Mouse (Mus musculus) heart, embryonic 11.5 days (tissue): Measurements from ENCODE around the gene Spsb4. TPM values are rescaled to one million over a fixed set of nuclear protein-coding genes. Genes with fewer than 3 reads are reported as not detected.
"Not testable (repeated sequence)": the region's sequence is repeated elsewhere in the genome, so short reads cannot be mapped to it uniquely, and the experiment has no call there.

Experiments
- ATAC-seq: fragments of 200-750 bp; cut with Nextera tagmentation; replicated peaks from 2 replicates; pipeline ENCODE4 v1.8.0; 2017; ENCODE audit warnings: moderate library complexity; ENCODE audit not compliant: insufficient number of reproducible peaks, low FRiP score, low TSS enrichment
- H3K27ac ChIP-seq: fragments of 300-500 bp; sonication (generic); 2 replicates; pipeline ENCODE4 v1.5.1; 2014; ENCODE audit warnings: mild to moderate bottlenecking, low read depth, low read length
- H3K27me3 ChIP-seq: fragments of 300-500 bp; sonication (generic); 2 replicates; pipeline ENCODE4 v1.6.1; 2014; ENCODE audit warnings: mild to moderate bottlenecking, low read length, mixed read lengths; ENCODE audit not compliant: control insufficient read depth, insufficient read depth
- H3K36me3 ChIP-seq: fragments of 300-500 bp; sonication (generic); 2 replicates; pipeline ENCODE4 v1.6.1; 2014; ENCODE audit warnings: mild to moderate bottlenecking, low read length, moderate library complexity, mixed read lengths; ENCODE audit not compliant: control insufficient read depth, insufficient read depth
- H3K4me1 ChIP-seq: fragments of 300-500 bp; sonication (generic); 2 replicates; pipeline ENCODE4 v1.6.1; 2014; ENCODE audit warnings: low read length; ENCODE audit not compliant: control insufficient read depth, insufficient read depth
- H3K4me2 ChIP-seq: fragments of 300-500 bp; sonication (generic); 2 replicates; pipeline ENCODE4 v1.6.1; 2014; ENCODE audit warnings: mild to moderate bottlenecking, moderate library complexity
- H3K4me3 ChIP-seq: fragments of 300-500 bp; sonication (generic); 2 replicates; pipeline ENCODE4 v1.5.1; 2014; ENCODE audit warnings: low read depth, low read length
- H3K9ac ChIP-seq: fragments of 300-500 bp; sonication (generic); 2 replicates; pipeline ENCODE4 v1.6.1; 2014; ENCODE audit warnings: mild to moderate bottlenecking, low read depth, low read length, moderate library complexity
- H3K9me3 ChIP-seq: fragments of 300-500 bp; sonication (generic); replicated peaks from 2 replicates; pipeline ENCODE4 v1.6.1; 2016; ENCODE audit warnings: low read length; ENCODE audit not compliant: control insufficient read depth
- WGBS: fragments of 180-500 bp; shearing (Covaris S2); extraction: QIAGEN DNeasy Blood & Tissue Kit; methylation state at CpG from one replicate; pipeline ENCODE4 v1.1.7; 2014; ENCODE audit not compliant: insufficient replicate concordance; 5-methylcytosine and 5-hydroxymethylcytosine counted together
- polyA plus RNA-seq: library from polyadenylated mRNA; unstranded; fragments of >200 nt; fragmentation: Nextera tagmentation; extraction: Ambion mirVana; gene quantifications from 2 replicates; pipeline ENCODE4 v1.2.1, GENCODE M21; 2014

The Spsb4 gene
- polyA plus RNA-seq, 1 experiment from 2014 or later: 42.0 TPM

GRCm38 (mm10) chr9:96944517-96944916 lies 74.1 kb downstream of the Spsb4 start:
- 59% methylated on average over 16 of the region's 16 CpGs for WGBS
- H3K4me2 ChIP-seq: no peak overlapping the region
- peaks cover 19% of the 10 kb centered on the region for H3K4me1 ChIP-seq
- H3K4me3 ChIP-seq: no peak overlapping the region
- no peak overlapping the region for H3K27ac ChIP-seq
- H3K27me3 ChIP-seq: no peaks in the 10 kb centered on the region
- no peak overlapping the region for H3K9ac ChIP-seq
- no peak for ATAC-seq
- H3K9me3 ChIP-seq: no peaks in the 10 kb centered on the region
- peaks cover 7% of the 10 kb centered on the region; the same call in 1 of the 2 replicates for H3K36me3 ChIP-seq

DNA sequence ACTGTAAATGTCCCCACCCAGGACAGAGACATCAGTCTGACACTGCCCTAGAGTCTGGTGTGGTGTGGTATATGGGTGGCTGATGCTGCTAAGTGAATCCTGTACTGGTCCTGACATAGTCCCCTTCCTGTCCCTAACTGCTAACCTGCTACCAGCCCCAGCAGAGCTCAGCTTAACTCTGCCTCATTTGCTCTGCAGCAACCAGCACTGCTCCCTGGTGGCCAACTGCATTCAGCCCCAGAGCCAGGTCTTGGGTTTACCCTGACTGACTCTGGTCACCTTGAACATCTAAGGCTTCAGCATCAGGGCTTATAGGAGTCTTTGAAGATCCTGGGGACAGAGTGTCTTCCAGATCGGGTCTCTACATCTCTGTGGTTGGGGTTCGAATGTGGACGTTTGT lies 75.7 kb downstream of the Spsb4 start:
- 87% methylated on average over 3 of the region's 3 CpGs for WGBS
- H3K27me3 ChIP-seq: no peaks in the 10 kb centered on the region
- H3K9me3 ChIP-seq: no peaks in the 10 kb centered on the region
- peaks cover 7% of the 10 kb centered on the region; the same call in 1 of the 2 replicates for H3K36me3 ChIP-seq
- no peak for ATAC-seq
- no peak overlapping the region for H3K27ac ChIP-seq
- H3K9ac ChIP-seq: no peak overlapping the region
- no peak overlapping the region for H3K4me2 ChIP-seq
- peaks cover 8% of the 10 kb centered on the region; the same call in 1 of the 2 replicates for H3K4me1 ChIP-seq
- no peak overlapping the region for H3K4me3 ChIP-seq

DNA sequence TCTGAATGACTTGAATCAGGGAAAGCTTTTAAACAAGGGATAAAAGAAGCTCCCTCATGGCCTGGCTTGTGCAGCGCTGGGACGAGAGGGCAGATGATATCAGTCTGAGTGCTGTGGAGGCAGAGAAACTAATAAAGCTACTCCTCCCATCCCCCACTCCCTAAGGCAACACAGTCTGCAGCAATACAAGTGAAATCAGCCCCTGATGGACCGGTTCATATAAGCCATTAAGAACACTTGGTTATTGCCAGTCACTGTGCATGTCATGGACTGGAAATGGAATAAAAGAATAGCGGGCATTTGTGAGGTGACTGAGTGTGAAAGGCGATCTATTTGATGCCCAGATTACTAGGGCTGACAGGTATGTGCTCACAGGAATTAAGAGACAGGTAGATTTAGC lies 79.8 kb downstream of the Spsb4 start:
- H3K9me3 ChIP-seq: no peaks in the 10 kb centered on the region
- peaks cover 7% of the 10 kb centered on the region; the same call in 1 of the 2 replicates for H3K36me3 ChIP-seq
- H3K4me3 ChIP-seq: no peak overlapping the region
- no peak overlapping the region for H3K4me2 ChIP-seq
- H3K9ac ChIP-seq: no peak overlapping the region
- 81% methylated on average over 5 of the region's 5 CpGs for WGBS
- no peak overlapping the region for H3K27ac ChIP-seq
- no peak for ATAC-seq
- no peaks in the 10 kb centered on the region for H3K27me3 ChIP-seq
- H3K4me1 ChIP-seq: no peaks in the 10 kb centered on the region

GRCm38 (mm10) chr9:96936427-96936826 lies 82.2 kb downstream of the Spsb4 start:
- H3K4me1 ChIP-seq, H3K9ac ChIP-seq, H3K27ac ChIP-seq, H3K36me3 ChIP-seq, H3K4me2 ChIP-seq, H3K4me3 ChIP-seq, H3K9me3 ChIP-seq, H3K27me3 ChIP-seq, ATAC-seq: not testable (repeated sequence)
- WGBS: 80% methylated on average over 2 of the region's 2 CpGs

DNA sequence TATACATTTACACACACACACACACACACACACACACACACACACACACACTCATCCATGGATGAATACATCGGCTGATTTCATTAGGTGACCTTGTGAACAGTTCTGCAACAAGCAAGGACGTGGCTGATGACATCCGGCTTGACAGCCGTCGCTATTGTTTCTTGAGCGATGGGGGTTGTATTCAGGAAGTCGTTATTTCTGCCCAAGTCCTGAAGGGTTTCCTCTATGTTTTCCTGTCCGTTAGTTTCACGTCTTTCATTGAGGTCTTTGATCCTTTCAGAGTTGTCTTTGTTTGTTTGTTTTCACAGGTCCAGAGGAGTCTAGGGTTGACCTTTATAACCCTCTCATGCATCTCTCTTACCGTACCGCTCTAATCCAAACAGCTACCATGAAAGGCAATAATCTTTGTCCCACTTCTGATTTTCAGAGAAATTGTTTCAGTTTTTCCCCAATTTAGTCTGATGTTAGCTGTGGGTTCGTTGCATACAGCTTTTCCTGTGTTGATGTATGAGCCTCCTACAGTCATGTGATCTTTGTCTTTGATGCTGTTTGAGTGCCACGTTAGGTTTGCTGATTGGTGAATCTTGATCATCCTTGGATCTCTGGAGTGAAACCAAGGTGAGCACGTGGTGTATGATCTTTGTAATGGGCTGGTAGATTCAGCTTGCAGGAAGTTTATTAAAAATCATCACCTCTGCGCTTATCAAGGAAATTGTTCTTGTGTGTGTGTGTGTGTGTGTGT lies 82.9 kb downstream of the Spsb4 start:
- Histone ChIP-seq H3K27me3 (no peaks in the 10 kb centered on the region), H3K4me1 (no peaks in the 10 kb centered on the region), H3K36me3 (peaks cover 2% of the 10 kb centered on the region; the same call in 1 of the 2 replicates), H3K9ac (no peak overlapping the region), H3K27ac (no peak overlapping the region), H3K9me3 (no peaks in the 10 kb centered on the region), H3K4me3 (no peak overlapping the region), H3K4me2 (no peak overlapping the region)
- WGBS: 53% methylated on average over 15 of the region's 15 CpGs
- ATAC-seq: no peak

- no peak for ATAC-seq
- Histone ChIP-seq H3K4me3 (no peak overlapping the region), H3K4me1 (no peaks in the 10 kb centered on the region), H3K9ac (no peak overlapping the region), H3K9me3 (no peaks in the 10 kb centered on the region), H3K36me3 (no peaks in the 10 kb centered on the region; the same call in 1 of the 2 replicates), H3K27me3 (no peaks in the 10 kb centered on the region), H3K27ac (no peak overlapping the region), H3K4me2 (no peak overlapping the region)
- WGBS: 81% methylated on average over 3 of the region's 3 CpGs
Measured at GRCm38 (mm10) chr9:96934816-96935215, 83.8 kb downstream of the Spsb4 start.

DNA sequence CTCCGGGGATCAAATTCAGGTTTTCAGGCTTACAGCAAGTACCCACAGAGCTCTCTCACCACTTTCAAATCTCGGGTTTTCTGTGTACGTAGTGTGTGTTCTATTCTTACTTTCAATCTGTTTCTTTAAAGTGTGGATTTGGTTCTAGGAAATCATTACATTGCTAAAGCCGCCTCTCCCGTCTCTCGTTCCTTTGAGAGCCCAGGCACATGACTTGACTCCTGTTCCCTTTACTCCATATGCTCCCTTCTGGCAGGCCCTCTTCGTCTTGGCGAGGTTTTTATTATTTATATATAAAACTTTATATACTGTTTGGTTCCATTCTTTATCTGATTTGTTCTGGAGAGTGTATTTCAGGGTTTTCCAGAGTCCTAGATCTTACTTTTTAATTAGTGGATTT lies 85.9 kb downstream of the Spsb4 start:
- ATAC-seq: no peak
- 85% methylated on average over 8 of the region's 8 CpGs for WGBS
- no peaks in the 10 kb centered on the region for H3K27me3 ChIP-seq
- no peak overlapping the region for H3K9ac ChIP-seq
- no peaks in the 10 kb centered on the region for H3K4me1 ChIP-seq
- H3K36me3 ChIP-seq: no peaks in the 10 kb centered on the region
- no peak overlapping the region for H3K4me2 ChIP-seq
- H3K4me3 ChIP-seq: no peak overlapping the region
- H3K27ac ChIP-seq: no peak overlapping the region
- H3K9me3 ChIP-seq: no peaks in the 10 kb centered on the region

DNA sequence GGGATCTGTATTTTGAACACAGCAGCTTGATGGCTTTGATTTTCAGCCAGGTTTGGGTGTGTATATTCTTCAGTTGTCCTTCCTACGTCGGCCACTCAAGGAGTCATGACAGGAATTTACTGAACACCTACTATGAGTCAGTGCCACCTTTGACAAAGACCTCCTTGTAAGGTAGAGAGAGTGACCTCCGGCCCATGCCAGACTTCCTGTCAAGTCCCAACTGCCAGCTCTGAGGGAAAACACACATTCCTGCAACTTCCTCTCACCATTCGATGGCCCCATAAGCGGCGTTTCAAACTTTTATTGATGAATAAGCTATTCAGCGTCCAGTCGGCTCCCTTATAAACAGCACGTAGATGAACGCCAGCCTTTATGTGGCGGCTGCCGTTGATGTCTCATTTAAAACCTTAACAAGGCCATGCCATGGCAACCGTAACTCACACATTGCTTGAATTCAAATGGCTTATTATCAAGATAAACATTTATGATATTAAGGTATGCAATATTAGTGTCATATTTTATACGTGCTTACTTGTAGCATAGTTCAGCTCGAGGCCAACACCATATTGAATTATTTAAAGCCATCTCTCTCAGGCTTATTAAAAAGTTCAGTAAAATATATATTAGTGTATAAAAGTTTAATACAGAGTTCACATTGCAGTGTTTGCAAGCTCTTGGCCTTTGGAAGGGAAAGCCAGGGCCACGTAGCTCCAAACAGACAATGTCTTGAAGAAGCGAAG lies 94.9 kb downstream of the Spsb4 start:
- Histone ChIP-seq H3K4me2 (no peak overlapping the region), H3K27me3 (no peaks in the 10 kb centered on the region; the same call in 1 of the 2 replicates), H3K4me1 (no peaks in the 10 kb centered on the region), H3K4me3 (no peak overlapping the region), H3K9me3 (0 out of 2 replicates have a peak, but pooled peaks cover 2% of the 10 kb centered on the region), H3K27ac (no peak overlapping the region), H3K9ac (no peak overlapping the region), H3K36me3 (no peaks in the 10 kb centered on the region)
- WGBS: 70% methylated on average over 17 of the region's 17 CpGs
- ATAC-seq: no peak
